Mouse (Mus musculus): ENCODE results near the gene Eif3d. TPM values are rescaled to one million over a fixed set of nuclear protein-coding genes. Genes with fewer than 3 reads are reported as not detected.

Gene Eif3d
- total and polyA plus RNA-seq, 3 experiments, result 65.1 to 632 (median 279) TPM

- no peak for ATAC-seq (ENCODE audit: extremely low read depth, insufficient number of reproducible peaks, low FRiP score, poor library complexity, severe bottlenecking)
- Histone ChIP-seq H3K9me3 (replicated peaks) (no peaks in the 10 kb centered on the region), H3K36me3 (replicated peaks) (no peaks in the 10 kb centered on the region), H3K4me3 (ENCODE audit: low read depth, low read length) (no peak overlapping the region), H3K4me1 (ENCODE audit: insufficient read depth, low read depth, low read length) (peaks cover 48% of the 10 kb centered on the region), H3K27me3 (ENCODE audit: insufficient read depth, low read length) (peaks cover 23% of the 10 kb centered on the region)
- DNase-seq (ENCODE audit: low spot score), result no peak
- no peak for TF ChIP-seq POLR2AphosphoS5 (IDR thresholded peaks at IDR 0.05; ENCODE audit: insufficient replicate concordance, low read depth, low read length)
- TF ChIP-seq CTCF (IDR thresholded peaks at IDR 0.05; ENCODE audit: low read depth, low read length), result no peak
Measured at GRCm38 (mm10) chr15:77933222-77933621, 37.4 kb downstream of the Eif3d start.

GRCm38 (mm10) chr15:77931689-77932016, 39.0 kb downstream of the Eif3d start:
- peak overlapping the region; percentile 54; the same call in 1 of the 2 replicates for H3K4me3 ChIP-seq (ENCODE audit: low read depth, low read length)
- peaks cover 18% of the 10 kb centered on the region for H3K27me3 ChIP-seq (ENCODE audit: insufficient read depth, low read length)
- no peaks in the 10 kb centered on the region for H3K9me3 ChIP-seq (replicated peaks)
- TF ChIP-seq TAL1 (conservative IDR thresholded peaks at IDR 0.05; ENCODE audit: low read depth, low read length) (0 out of 2 replicates have a peak, but pooled peaks have one; percentile 41), GATA2 (IDR thresholded peaks at IDR 0.05; ENCODE audit: borderline replicate concordance, low read depth, low read length) (no peak), POLR2AphosphoS5 (IDR thresholded peaks at IDR 0.05; ENCODE audit: insufficient replicate concordance, low read depth, low read length) (no peak)
- peaks cover 12% of the 10 kb centered on the region for H3K36me3 ChIP-seq (replicated peaks)
- no peak for DNase-seq (ENCODE audit: low spot score)
- H3K4me1 ChIP-seq (ENCODE audit: insufficient read depth, low read depth, low read length), result peaks cover 64% of the 10 kb centered on the region
- no peak for ATAC-seq (ENCODE audit: extremely low read depth, insufficient number of reproducible peaks, low FRiP score, poor library complexity, severe bottlenecking)

GRCm38 (mm10) chr15:77930986-77931688, 39.5 kb downstream of the Eif3d start:
- no peaks in the 10 kb centered on the region for H3K9me3 ChIP-seq (replicated peaks)
- TF ChIP-seq POLR2AphosphoS5 (IDR thresholded peaks at IDR 0.05; ENCODE audit: insufficient replicate concordance, low read depth, low read length) (no peak), GATA2 (IDR thresholded peaks at IDR 0.05; ENCODE audit: borderline replicate concordance, low read depth, low read length) (no peak), GATA1 (IDR thresholded peaks at IDR 0.05; ENCODE audit: borderline replicate concordance, low read length) (no peak), CTCF (IDR thresholded peaks at IDR 0.05; ENCODE audit: low read depth, low read length) (no peak), TAL1 (conservative IDR thresholded peaks at IDR 0.05; ENCODE audit: low read depth, low read length) (no peak)
- H3K36me3 ChIP-seq (replicated peaks), result peaks cover 17% of the 10 kb centered on the region
- peaks cover 18% of the 10 kb centered on the region for H3K27me3 ChIP-seq (ENCODE audit: insufficient read depth, low read length)
- no peak for ATAC-seq (ENCODE audit: extremely low read depth, insufficient number of reproducible peaks, low FRiP score, poor library complexity, severe bottlenecking)
- H3K4me3 ChIP-seq (ENCODE audit: low read depth, low read length), result peak overlapping the region; percentile 54; the same call in 1 of the 2 replicates
- H3K4me1 ChIP-seq (ENCODE audit: insufficient read depth, low read depth, low read length), result peaks cover 68% of the 10 kb centered on the region
- DNase-seq (ENCODE audit: low spot score), result no peak

- H3K27me3 ChIP-seq (ENCODE audit: insufficient read depth, low read length), result peaks cover 7% of the 10 kb centered on the region
- ATAC-seq (ENCODE audit: extremely low read depth, insufficient number of reproducible peaks, low FRiP score, poor library complexity, severe bottlenecking) (no peak), DNase-seq (ENCODE audit: low spot score) (no peak)
- H3K4me3 ChIP-seq (ENCODE audit: low read depth, low read length), result peak overlapping the region; percentile 95
- peaks cover 74% of the 10 kb centered on the region for H3K4me1 ChIP-seq (ENCODE audit: insufficient read depth, low read depth, low read length)
- H3K36me3 ChIP-seq (replicated peaks), result peaks cover 28% of the 10 kb centered on the region
- H3K9me3 ChIP-seq (replicated peaks), result no peaks in the 10 kb centered on the region
- TF ChIP-seq CTCF (IDR thresholded peaks at IDR 0.05; ENCODE audit: low read depth, low read length) (no peak), GATA2 (IDR thresholded peaks at IDR 0.05; ENCODE audit: borderline replicate concordance, low read depth, low read length) (no peak), TAL1 (conservative IDR thresholded peaks at IDR 0.05; ENCODE audit: low read depth, low read length) (no peak)
Measured at GRCm38 (mm10) chr15:77929804-77930203, 40.8 kb downstream of the Eif3d start.

- Histone ChIP-seq H3K36me3 (replicated peaks) (peaks cover 38% of the 10 kb centered on the region), H3K27me3 (ENCODE audit: insufficient read depth, low read length) (no peaks in the 10 kb centered on the region), H3K4me3 (ENCODE audit: low read depth, low read length) (peak within 1 kb of the TSS; percentile 95), H3K9me3 (replicated peaks) (no peaks in the 10 kb centered on the region), H3K4me1 (ENCODE audit: insufficient read depth, low read depth, low read length) (peaks cover 73% of the 10 kb centered on the region)
- DNase-seq (ENCODE audit: low spot score) (peak; percentile 87), ATAC-seq (ENCODE audit: extremely low read depth, insufficient number of reproducible peaks, low FRiP score, poor library complexity, severe bottlenecking) (peak; percentile 86)
- TF ChIP-seq GATA1 (IDR thresholded peaks at IDR 0.05; ENCODE audit: borderline replicate concordance, low read length), result no peak
- no peak for TF ChIP-seq POLR2AphosphoS5 (IDR thresholded peaks at IDR 0.05; ENCODE audit: insufficient replicate concordance, low read depth, low read length)
- no peak for TF ChIP-seq CTCF (IDR thresholded peaks at IDR 0.05; ENCODE audit: low read depth, low read length)
- no peak for TF ChIP-seq GATA2 (IDR thresholded peaks at IDR 0.05; ENCODE audit: borderline replicate concordance, low read depth, low read length)
- TF ChIP-seq TAL1 (conservative IDR thresholded peaks at IDR 0.05; ENCODE audit: low read depth, low read length), result no peak
Measured at GRCm38 (mm10) chr15:77928673-77929331, 41.8 kb downstream of the Eif3d start, which contains the start of gene Txn2. Gene Txn2 (minus strand): TSS chr15:77929006.

- H3K36me3 ChIP-seq (replicated peaks), result peaks cover 46% of the 10 kb centered on the region
- no peaks in the 10 kb centered on the region for H3K9me3 ChIP-seq (replicated peaks)
- DNase-seq (ENCODE audit: low spot score) (no peak), ATAC-seq (ENCODE audit: extremely low read depth, insufficient number of reproducible peaks, low FRiP score, poor library complexity, severe bottlenecking) (no peak)
- peaks cover 69% of the 10 kb centered on the region for H3K4me1 ChIP-seq (ENCODE audit: insufficient read depth, low read depth, low read length)
- no peak for TF ChIP-seq GATA2 (IDR thresholded peaks at IDR 0.05; ENCODE audit: borderline replicate concordance, low read depth, low read length)
- TF ChIP-seq GATA1 (IDR thresholded peaks at IDR 0.05; ENCODE audit: borderline replicate concordance, low read length), result no peak
- TF ChIP-seq TAL1 (conservative IDR thresholded peaks at IDR 0.05; ENCODE audit: low read depth, low read length), result no peak
- no peak for TF ChIP-seq CTCF (IDR thresholded peaks at IDR 0.05; ENCODE audit: low read depth, low read length)
- TF ChIP-seq POLR2AphosphoS5 (IDR thresholded peaks at IDR 0.05; ENCODE audit: insufficient replicate concordance, low read depth, low read length), result no peak
- peak overlapping the region; percentile 95 for H3K4me3 ChIP-seq (ENCODE audit: low read depth, low read length)
- no peaks in the 10 kb centered on the region for H3K27me3 ChIP-seq (ENCODE audit: insufficient read depth, low read length)
Measured at GRCm38 (mm10) chr15:77928091-77928490, 42.5 kb downstream of the Eif3d start.
